Mouse (Mus musculus): ENCODE measurements at regions not wholly inside any gene's neighbourhood (a gene's known extent, or its start where the extent isn't known, plus 50 kb on each side); places are given as distances from the start of the nearest gene placed in this dataset.
A peak's percentile ranks its signal among the peaks of the same experiment; 100 is the strongest.

GRCm38 (mm10) chr12:48223298-48223697 lies 1159.2 kb upstream of the Foxg1 start:
- DNase-seq (ENCODE audit: low spot score) = peak; percentile 13

GRCm38 (mm10) chr12:48221976-48222800 lies 1160.3 kb upstream of the Foxg1 start:
- DNase-seq (ENCODE audit: low spot score) = peak; percentile 85

DNA sequence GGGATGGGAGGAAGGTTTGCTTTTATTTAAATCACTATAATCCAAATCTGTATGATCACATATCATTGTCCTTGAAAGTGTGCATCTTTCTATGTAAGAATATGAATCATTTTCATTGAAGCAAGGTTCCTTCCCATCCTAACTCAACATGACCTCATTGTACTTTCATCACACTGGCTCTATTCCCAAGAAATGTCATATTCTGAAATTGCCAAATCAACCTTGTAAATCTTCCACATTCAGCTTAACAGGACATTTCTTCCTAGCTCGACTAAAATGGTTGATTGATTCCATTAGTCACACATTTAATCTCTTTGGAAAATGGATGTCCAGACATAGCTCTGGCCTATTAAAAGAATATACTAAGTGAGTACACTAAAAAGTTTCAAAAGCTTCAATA lies 1200.6 kb upstream of the Foxg1 start:
- DNase-seq (ENCODE audit: low spot score) = no peak

GRCm38 (mm10) chr12:48173926-48174601 lies 1208.4 kb upstream of the Foxg1 start:
- peak; percentile 9 for DNase-seq (ENCODE audit: low spot score)

- no peak for DNase-seq (ENCODE audit: low spot score)
These were observed 1236.3 kb upstream of the Foxg1 start for GRCm38 (mm10) chr12:48146117-48146516.

DNA sequence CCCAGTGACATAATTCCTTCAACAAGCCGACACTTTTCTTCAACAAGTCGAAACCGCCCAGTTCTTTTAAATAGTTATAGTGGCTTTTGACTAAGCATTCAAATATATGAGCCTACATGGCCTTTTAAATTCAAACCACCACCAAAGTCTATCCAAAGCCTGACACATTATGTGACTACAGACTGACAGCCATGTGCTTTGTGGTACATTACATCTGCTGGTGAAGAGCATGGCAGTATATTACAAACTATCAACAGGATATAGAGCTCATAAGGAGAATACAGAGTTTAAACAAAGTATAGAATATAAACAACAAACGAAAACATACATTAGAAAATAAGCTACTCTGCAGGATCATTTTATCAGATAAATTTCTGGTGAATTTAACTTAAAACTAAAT lies 1259.5 kb upstream of the Foxg1 start:
- no peak for DNase-seq (ENCODE audit: low spot score)

- no peak for DNase-seq (ENCODE audit: low spot score)
These were observed 1281.0 kb upstream of the Nova1 start for GRCm38 (mm10) chr12:48099727-48100126.

- no peak for DNase-seq (ENCODE audit: low spot score)
These were observed 1268.3 kb upstream of the Nova1 start for GRCm38 (mm10) chr12:48086988-48087387.

- DNase-seq (ENCODE audit: low spot score) = no peak
These were observed 1264.6 kb upstream of the Nova1 start for GRCm38 (mm10) chr12:48083377-48083776.

GRCm38 (mm10) chr12:48062620-48062942 lies 1243.9 kb upstream of the Nova1 start:
- no peak for DNase-seq (ENCODE audit: low spot score)

- no peak for DNase-seq (ENCODE audit: low spot score)
These were observed 1243.3 kb upstream of the Nova1 start for GRCm38 (mm10) chr12:48061898-48062619.

DNA sequence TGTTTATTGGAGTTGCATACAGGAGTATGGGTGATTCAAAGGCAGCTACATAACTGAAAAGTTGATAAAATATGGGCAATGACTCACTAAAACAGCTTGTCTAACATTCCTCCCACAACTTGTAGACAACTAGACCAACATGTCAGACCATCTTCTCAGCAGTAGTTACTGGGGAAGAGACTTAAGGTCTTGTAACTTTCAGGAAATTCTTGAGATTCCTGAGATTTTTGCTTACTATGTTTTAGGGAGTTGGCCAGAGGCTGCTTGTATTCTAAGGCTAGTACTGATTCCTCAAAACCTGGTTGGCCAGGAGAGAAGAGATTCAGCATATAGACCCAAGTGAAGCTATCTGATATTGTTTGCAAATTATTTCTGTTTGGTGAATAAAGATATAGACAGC lies 1201.7 kb upstream of the Nova1 start:
- no peak for DNase-seq (ENCODE audit: low spot score)

DNA sequence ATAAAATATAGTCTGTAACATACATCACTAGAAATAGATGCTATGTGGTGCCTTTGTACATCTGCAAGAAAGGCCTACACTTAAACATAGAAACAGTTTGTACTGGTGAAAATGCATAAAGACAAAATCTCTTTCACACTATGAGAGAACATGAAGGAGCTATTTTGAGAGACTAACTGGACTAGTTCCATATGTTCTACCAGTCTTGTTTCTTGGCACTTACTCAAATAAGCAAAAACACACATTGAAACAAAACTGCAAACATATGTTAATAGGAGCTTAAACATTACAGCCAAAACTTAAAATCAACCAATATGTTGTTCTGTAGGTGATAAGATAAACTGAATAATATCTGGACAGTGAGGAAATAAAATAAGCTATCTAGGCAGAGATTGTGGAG lies 1157.1 kb upstream of the Nova1 start:
- DNase-seq (ENCODE audit: low spot score) = no peak

GRCm38 (mm10) chr12:47969655-47970054 lies 1150.9 kb upstream of the Nova1 start:
- no peak for DNase-seq (ENCODE audit: low spot score)

GRCm38 (mm10) chr12:47954330-47954729 lies 1135.6 kb upstream of the Nova1 start:
- DNase-seq (ENCODE audit: low spot score) = no peak

DNA sequence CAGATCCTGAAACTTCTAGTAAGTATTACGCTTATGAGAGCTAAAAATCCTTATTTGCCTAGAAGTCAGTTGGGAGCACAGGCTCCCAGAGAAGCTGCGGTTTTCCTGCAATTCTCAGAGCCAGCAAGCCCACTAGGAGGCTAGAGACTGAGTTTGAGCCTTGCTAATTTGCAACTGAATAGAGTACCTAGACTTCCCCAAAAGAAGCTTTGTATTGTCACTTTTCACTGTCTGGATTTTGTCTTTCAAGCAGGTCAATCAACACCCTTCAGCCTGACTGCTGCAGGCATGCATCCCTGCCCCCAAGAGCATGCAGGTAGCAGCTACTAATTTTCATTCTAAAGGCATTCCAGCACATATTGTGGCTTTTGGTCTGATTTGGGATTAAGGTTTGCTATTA lies 1120.8 kb upstream of the Nova1 start:
- peak; percentile 5 for DNase-seq (ENCODE audit: low spot score)

DNA sequence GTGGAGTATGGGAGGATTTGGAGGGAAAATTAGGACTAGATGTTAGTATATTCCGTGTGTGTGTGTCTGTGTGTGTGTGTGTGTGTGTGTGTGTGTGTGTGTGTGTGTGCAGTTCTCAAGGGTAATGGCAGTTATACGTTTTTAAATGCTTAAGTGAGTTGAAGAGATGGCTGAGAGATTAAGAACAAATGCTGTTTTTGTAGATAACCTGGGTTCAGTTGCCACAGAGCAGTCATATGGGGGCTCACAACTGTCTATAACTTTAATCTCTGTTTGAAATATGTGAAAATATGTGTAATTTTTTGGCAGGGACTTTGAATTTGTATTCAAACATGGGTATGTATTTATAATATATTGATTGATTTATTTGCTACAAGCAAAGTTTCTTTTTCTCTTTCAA lies 1108.3 kb upstream of the Nova1 start:
- no peak for DNase-seq (ENCODE audit: low spot score)

Measured in embryo, embryonic 10.5 days (tissue).